Mouse (Mus musculus) liver, embryonic 14.5 days (tissue): Measurements from ENCODE around the gene Zfp622. TPM values are rescaled to one million over a fixed set of nuclear protein-coding genes. Genes with fewer than 3 reads are reported as not detected.
"Not testable (repeated sequence)": the region's sequence is repeated elsewhere in the genome, so short reads cannot be mapped to it uniquely, and the experiment has no call there.

Experiments used
- ATAC-seq: fragments of 200-750 bp; cut with Nextera tagmentation; 2 replicates; pipeline ENCODE4 v1.8.0; 2017; ENCODE audit warnings: moderate number of reproducible peaks, mild to moderate bottlenecking, moderate library complexity; ENCODE audit not compliant: insufficient read depth
- DNase-seq, 3 experiments: peaks; one replicate each; pipeline ENCODE4 v3.0.0-alpha.2; 2012 to 2013; ENCODE audit warnings: low read depth in 3 of 3, low spot score in 3 of 3
- H3K27ac ChIP-seq: fragments of 300-500 bp; sonication (generic); 2 replicates; pipeline ENCODE4 v1.5.1; 2014; ENCODE audit warnings: moderate library complexity, mild to moderate bottlenecking, control low read depth, inconsistent platforms
- H3K27me3 ChIP-seq: fragments of 300-500 bp; sonication (generic); 2 replicates; pipeline ENCODE4 v1.6.1; 2014; ENCODE audit warnings: mild to moderate bottlenecking, low read length, moderate library complexity; ENCODE audit not compliant: control insufficient read depth, insufficient read depth
- H3K36me3 ChIP-seq: fragments of 300-500 bp; sonication (generic); replicated peaks from 2 replicates; pipeline ENCODE4 v1.6.1; 2014; ENCODE audit warnings: low read depth; ENCODE audit not compliant: control insufficient read depth, insufficient read depth
- H3K4me1 ChIP-seq, 2 experiments: fragments of 200-500 bp in 1 of 2; fragments of 300-500 bp in 1 of 2; sonication (generic) in 1 of 2; replicated peaks; 2 replicates each; pipeline ENCODE4 v1.6.1; 2012 to 2014; ENCODE audit warnings: antibody characterized with exemption in 1 of 2, inconsistent platforms in 1 of 2, low read length in 1 of 2; ENCODE audit not compliant: control insufficient read depth in 2 of 2, insufficient read depth in 2 of 2
- H3K4me2 ChIP-seq: fragments of 300-500 bp; sonication (generic); 2 replicates; pipeline ENCODE4 v1.6.1; 2014; ENCODE audit warnings: low read depth, mild to moderate bottlenecking, control low read depth, moderate library complexity
- H3K4me3 ChIP-seq, 2 experiments: fragments of 200-500 bp in 1 of 2; fragments of 300-500 bp in 1 of 2; sonication (generic) in 1 of 2; 2 replicates each; pipeline ENCODE4 v1.5.1; 2012 to 2014; ENCODE audit warnings: low read depth in 2 of 2, low read length in 2 of 2, mild to moderate bottlenecking in 2 of 2, control low read depth in 1 of 2, inconsistent platforms in 1 of 2, moderate library complexity in 1 of 2; ENCODE audit not compliant: insufficient read depth in 1 of 2
- H3K9ac ChIP-seq: fragments of 300-500 bp; sonication (generic); replicated peaks from 2 replicates; pipeline ENCODE4 v1.6.1; 2014; ENCODE audit warnings: mild to moderate bottlenecking, control low read depth, moderate library complexity
- H3K9me3 ChIP-seq: fragments of 300-500 bp; sonication (generic); 2 replicates; pipeline ENCODE4 v1.6.1; 2016; ENCODE audit warnings: low read length, mixed read lengths; ENCODE audit not compliant: control insufficient read depth
- CTCF ChIP-seq: IDR thresholded peaks from 2 replicates; pipeline ENCODE4 v1.5.1; 2016; ENCODE audit warnings: antibody characterized with exemption, low read depth, control low read depth
- EP300 ChIP-seq: IDR thresholded peaks from 2 replicates; pipeline ENCODE4 v1.6.1; 2016; ENCODE audit warnings: antibody characterized with exemption, low read depth
- WGBS: fragments of 180-500 bp; shearing (Covaris S2); extraction: QIAGEN DNeasy Blood & Tissue Kit; methylation state at CpG from one replicate; pipeline ENCODE4 v1.1.7; 2014; ENCODE audit not compliant: insufficient replicate concordance; 5-methylcytosine and 5-hydroxymethylcytosine counted together
- polyA plus RNA-seq, 2 experiments: library from polyadenylated mRNA; depleted of rRNA in 1 of 2; stranded (reverse) in 1 of 2; unstranded in 1 of 2; fragments of >200 nt; fragmentation: Nextera tagmentation in 1 of 2; extraction: Ambion mirVana in 1 of 2; gene quantifications; 2 replicates each; pipeline versions ENCODE4 v1.2.1 to v1.2.3; 2012 to 2014

Zfp622 gene
- polyA plus RNA-seq, 2 experiments: 9.0 to 9.5 TPM

- H3K4me3 ChIP-seq: no peak overlapping the region
- no peak overlapping the region for H3K27ac ChIP-seq
- ATAC-seq (no peak), DNase-seq (no peak)
- no peaks in the 10 kb centered on the region for H3K27me3 ChIP-seq
- no peaks in the 10 kb centered on the region for H3K36me3 ChIP-seq
- 63% methylated on average over 9 of the region's 9 CpGs for WGBS
- H3K9me3 ChIP-seq: no peaks in the 10 kb centered on the region
- TF ChIP-seq EP300 (no peak), CTCF (no peak)
- no peak overlapping the region for H3K4me2 ChIP-seq
- no peaks in the 10 kb centered on the region for H3K4me1 ChIP-seq
- no peak overlapping the region for H3K9ac ChIP-seq
Observed at GRCm38 (mm10) chr15:25971596-25971995, 12.6 kb upstream of the Zfp622 start.

GRCm38 (mm10) chr15:25972758-25973157 lies 11.4 kb upstream of the Zfp622 start:
- WGBS: 60% methylated on average over 5 of the region's 5 CpGs
- H3K9ac ChIP-seq: no peak overlapping the region
- H3K4me2 ChIP-seq: no peak overlapping the region
- DNase-seq (no peak), ATAC-seq (no peak)
- no peak overlapping the region for H3K27ac ChIP-seq
- no peak overlapping the region for H3K4me3 ChIP-seq
- H3K9me3 ChIP-seq: no peaks in the 10 kb centered on the region
- no peaks in the 10 kb centered on the region for H3K36me3 ChIP-seq
- H3K4me1 ChIP-seq: no peaks in the 10 kb centered on the region
- TF ChIP-seq CTCF (no peak), EP300 (no peak)
- H3K27me3 ChIP-seq: no peaks in the 10 kb centered on the region

- Histone ChIP-seq H3K4me2 (no peak overlapping the region), H3K9ac (no peak overlapping the region), H3K27me3 (no peaks in the 10 kb centered on the region), H3K4me1 (no peaks in the 10 kb centered on the region), H3K9me3 (no peaks in the 10 kb centered on the region), H3K36me3 (no peaks in the 10 kb centered on the region), H3K4me3 (no peak overlapping the region), H3K27ac (no peak overlapping the region)
- ATAC-seq: no peak
- no peak for DNase-seq
- WGBS: 70% methylated on average over 4 of the region's 4 CpGs
- TF ChIP-seq CTCF (no peak), EP300 (no peak)
Observed at GRCm38 (mm10) chr15:25974352-25974751, 9.8 kb upstream of the Zfp622 start.

GRCm38 (mm10) chr15:25975810-25976209 lies 8.4 kb upstream of the Zfp622 start:
- TF ChIP-seq CTCF: no peak
- Histone ChIP-seq H3K27ac (no peak overlapping the region), H3K9ac (no peak overlapping the region), H3K36me3 (no peaks in the 10 kb centered on the region), H3K27me3 (no peaks in the 10 kb centered on the region), H3K4me1 (no peaks in the 10 kb centered on the region), H3K4me3 (no peak overlapping the region), H3K9me3 (no peaks in the 10 kb centered on the region), H3K4me2 (no peak overlapping the region)
- ATAC-seq (no peak), DNase-seq (no peak)
- WGBS: 74% methylated on average over 6 of the region's 6 CpGs

GRCm38 (mm10) chr15:25983614-25984013 lies 552 bp upstream of the Zfp622 start:
- ATAC-seq: 0 out of 2 replicates have a peak, but pooled peaks have one; percentile 6
- H3K4me3 ChIP-seq: peak overlapping the region; percentile 55 to 72
- peak overlapping the region; percentile 52 for H3K9ac ChIP-seq
- DNase-seq, H3K27me3 ChIP-seq, H3K9me3 ChIP-seq, H3K27ac ChIP-seq: not testable (repeated sequence)
- H3K4me1 ChIP-seq: peaks cover 7 to 11% of the 10 kb centered on the region in 2 experiments; a peak in 3 of 4 replicates
- H3K4me2 ChIP-seq: peak overlapping the region; percentile 93
- 23% methylated on average over 6 of the region's 6 CpGs for WGBS
- H3K36me3 ChIP-seq: peaks cover 16% of the 10 kb centered on the region
